Mouse (Mus musculus) CH12.LX (cell line): ENCODE data around the gene Ndufb3. TPM values are rescaled to one million over a fixed set of nuclear protein-coding genes. Genes with fewer than 3 reads are reported as not detected.

Experiments
- DNase-seq: peaks from one replicate; pipeline ENCODE4 v3.0.0-alpha.2; 2013; ENCODE audit errors: extremely low read depth
- H3K27ac ChIP-seq: 2 replicates; pipeline ENCODE4 v1.5.1; 2012; ENCODE audit warnings: low read depth, mild to moderate bottlenecking, control low read depth, moderate library complexity; ENCODE audit not compliant: insufficient read depth
- H3K27me3 ChIP-seq: replicated peaks from 2 replicates; pipeline ENCODE3; 2012; ENCODE audit warnings: inconsistent platforms
- H3K36me3 ChIP-seq, 2 experiments: replicated peaks in 1 of 2; 2 replicates each; pipeline versions ENCODE3 to v1.6.1; 2012; ENCODE audit warnings: inconsistent platforms in 1 of 2, low read length in 1 of 2, mild to moderate bottlenecking in 1 of 2, mixed read lengths in 1 of 2, moderate library complexity in 1 of 2; ENCODE audit not compliant: control insufficient read depth in 1 of 2, insufficient read depth in 1 of 2
- H3K4me1 ChIP-seq, 2 experiments: 2 replicates each; pipeline ENCODE4 v1.6.1; 2012; ENCODE audit warnings: inconsistent platforms in 1 of 2, moderate library complexity in 1 of 2; ENCODE audit not compliant: insufficient read depth in 2 of 2, control insufficient read depth in 1 of 2
- H3K4me2 ChIP-seq: 2 replicates; pipeline ENCODE4 v1.6.1; 2012; ENCODE audit warnings: low read depth, mild to moderate bottlenecking, control low read depth; ENCODE audit not compliant: poor library complexity, insufficient read depth, severe bottlenecking
- H3K4me3 ChIP-seq, 3 experiments: fragments of 150-350 bp in 1 of 3; sonication (generic) in 1 of 3; replicated peaks in 1 of 3; 2 replicates each; pipeline versions ENCODE3 to v1.5.1; 2011 to 2012; ENCODE audit warnings: low read depth in 2 of 3, low read length in 2 of 3, mild to moderate bottlenecking in 2 of 3, moderate library complexity in 2 of 3, control low read depth in 1 of 3, improper control_type of control experiment in 1 of 3, inconsistent platforms in 1 of 3, mixed read lengths in 1 of 3; ENCODE audit not compliant: poor library complexity in 1 of 3
- H3K79me2 ChIP-seq: replicated peaks from 2 replicates; pipeline ENCODE4 v1.6.1; 2012; ENCODE audit warnings: mild to moderate bottlenecking, moderate library complexity; ENCODE audit not compliant: control insufficient read depth, poor library complexity, insufficient read depth, severe bottlenecking; ENCODE audit errors: extremely low read depth
- H3K9ac ChIP-seq: 2 replicates; pipeline ENCODE4 v1.6.1; 2012; ENCODE audit warnings: low read depth, mild to moderate bottlenecking, control low read depth, moderate library complexity; ENCODE audit not compliant: insufficient read depth
- H3K9me3 ChIP-seq: replicated peaks from 2 replicates; pipeline ENCODE3; 2012; ENCODE audit warnings: low read length, inconsistent platforms, mixed read lengths
- BHLHE40 ChIP-seq: IDR thresholded peaks from 2 replicates; pipeline ENCODE4 v1.6.1; 2011; ENCODE audit warnings: mild to moderate bottlenecking, low read depth, low read length, improper control_type of control experiment
- CTCF ChIP-seq, 2 experiments: IDR thresholded peaks in 1 of 2; conservative IDR thresholded peaks in 1 of 2; 2 replicates each; pipeline ENCODE4 v1.5.1; 2011 to 2012; ENCODE audit warnings: low read depth in 2 of 2, low read length in 2 of 2, improper control_type of control experiment in 1 of 2, inconsistent platforms in 1 of 2, mild to moderate bottlenecking in 1 of 2, moderate library complexity in 1 of 2
- E2F4 ChIP-seq: IDR thresholded peaks from 2 replicates; pipeline ENCODE4 v1.6.1; 2011; ENCODE audit warnings: low read depth, low read length, improper control_type of control experiment; ENCODE audit not compliant: insufficient replicate concordance
- ELF1 ChIP-seq: IDR thresholded peaks from 2 replicates; pipeline ENCODE4 v1.6.1; 2014; ENCODE audit warnings: low read depth, mild to moderate bottlenecking, inconsistent platforms, low read length, improper control_type of control experiment
- EP300 ChIP-seq: IDR thresholded peaks from 2 replicates; pipeline ENCODE4 v1.6.1; 2011; ENCODE audit warnings: low read length, improper control_type of control experiment
- ETS1 ChIP-seq: conservative IDR thresholded peaks from 2 replicates; pipeline ENCODE4 v1.6.1; 2012; ENCODE audit warnings: low read depth, mild to moderate bottlenecking, inconsistent platforms, low read length, improper control_type of control experiment, moderate library complexity
- JUND ChIP-seq: conservative IDR thresholded peaks from 2 replicates; pipeline ENCODE4 v1.6.1; 2011; ENCODE audit warnings: low read depth, low read length, improper control_type of control experiment
- MAFK ChIP-seq: IDR thresholded peaks from 2 replicates; pipeline ENCODE4 v1.6.1; 2011; ENCODE audit warnings: low read length, improper control_type of control experiment; ENCODE audit not compliant: insufficient replicate concordance
- MAX ChIP-seq: IDR thresholded peaks from 2 replicates; pipeline ENCODE4 v1.6.1; 2011; ENCODE audit warnings: low read length, improper control_type of control experiment
- MAZ ChIP-seq: IDR thresholded peaks from 2 replicates; pipeline ENCODE4 v1.6.1; 2012; ENCODE audit warnings: low read depth, mild to moderate bottlenecking, inconsistent platforms, low read length, improper control_type of control experiment, moderate library complexity
- NELFE ChIP-seq: IDR thresholded peaks from 2 replicates; pipeline ENCODE4 v1.6.1; 2011; ENCODE audit warnings: low read depth, low read length, improper control_type of control experiment
- NRF1 ChIP-seq: IDR thresholded peaks from 2 replicates; pipeline ENCODE4 v1.6.1; 2014; ENCODE audit warnings: low read depth, mild to moderate bottlenecking, inconsistent platforms, low read length, improper control_type of control experiment, moderate library complexity
- POLR2A ChIP-seq: IDR thresholded peaks from 2 replicates; pipeline ENCODE4 v1.6.1; 2011; ENCODE audit warnings: low read depth, mild to moderate bottlenecking, improper control_type of control experiment, low read length
- RAD21 ChIP-seq: IDR thresholded peaks from 2 replicates; pipeline ENCODE4 v1.6.1; 2011; ENCODE audit warnings: low read depth, mild to moderate bottlenecking, low read length, improper control_type of control experiment, moderate library complexity
- RCOR1 ChIP-seq: conservative IDR thresholded peaks from 2 replicates; pipeline ENCODE4 v1.6.1; 2012; ENCODE audit warnings: low read depth, mild to moderate bottlenecking, inconsistent platforms, low read length, improper control_type of control experiment
- SMC3 ChIP-seq: IDR thresholded peaks from 2 replicates; pipeline ENCODE4 v1.6.1; 2011; ENCODE audit warnings: low read depth, low read length, improper control_type of control experiment
- USF2 ChIP-seq: conservative IDR thresholded peaks from 2 replicates; pipeline ENCODE4 v1.6.1; 2011; ENCODE audit warnings: low read depth, low read length, improper control_type of control experiment
- ZKSCAN1 ChIP-seq: IDR thresholded peaks from 2 replicates; pipeline ENCODE4 v1.6.1; 2012; ENCODE audit warnings: low read depth, inconsistent platforms, low read length, improper control_type of control experiment, borderline replicate concordance
- ZNF384 ChIP-seq: IDR thresholded peaks from 2 replicates; pipeline ENCODE4 v1.6.1; 2012; ENCODE audit warnings: low read depth, low read length, improper control_type of control experiment, inconsistent platforms
- dilution Hi-C: fragments of 300-500 bp; cut with MboI; formaldehyde crosslinking; loops from 2 replicates; pipeline ENCODE4 v1.14.3; 2020; ENCODE audit warnings: low sequenced_read_pairs; ENCODE audit not compliant: extremely low pct_unique_long_range_greater_than_20kb, extremely low pct_ligation_motif_present
- in situ Hi-C: fragments of 300-500 bp; cut with MboI; formaldehyde crosslinking; loops from 3 replicates; pipeline ENCODE4 v1.14.3; 2019; ENCODE audit warnings: low sequenced_read_pairs, low pct_ligation_motif_present, low pct_unique_long_range_greater_than_20kb, mixed read lengths
- polyA plus RNA-seq: library from polyadenylated mRNA; unstranded; fragments of >175 nt; gene quantifications from 2 replicates; pipeline ENCODE4 v1.2.1, GENCODE M21; 2012; ENCODE audit warnings: low read depth; ENCODE audit not compliant: insufficient read length
- total RNA-seq, 2 experiments: library from RNA; depleted of rRNA; stranded (reverse); fragments of 300-350 nt in 1 of 2; fragments of >200 nt in 1 of 2; gene quantifications; 2 replicates each; pipeline ENCODE4 v1.2.3; 2012 to 2014

Gene Ndufb3
- total and polyA plus RNA-seq, 3 experiments, result 62.9 to 184 (median 139) TPM

- Histone ChIP-seq H3K27ac (no peak overlapping the region), H3K27me3 (no peaks in the 10 kb centered on the region), H3K9ac (no peak overlapping the region), H3K79me2 (no peaks in the 10 kb centered on the region), H3K4me3 (no peak overlapping the region), H3K36me3 (no peaks in the 10 kb centered on the region)
- DNase-seq, result no peak
- dilution Hi-C loops, result no loop called here
- in situ Hi-C loops, result no loop called here
- TF ChIP-seq RCOR1 (no peak), BHLHE40 (peak; percentile 72), ZNF384 (no peak), E2F4 (no peak), EP300 (0 out of 2 replicates have a peak, but pooled peaks have one; percentile 15), MAFK (0 out of 2 replicates have a peak, but pooled peaks have one; percentile 24), MAX (peak; percentile 43; the same call in 1 of the 2 replicates)
- TF ChIP-seq, all 38 proteins: peak for 4
- peaks cover 4% of the 10 kb centered on the region for H3K9me3 ChIP-seq
- no peak overlapping the region for H3K4me2 ChIP-seq
- H3K4me1 ChIP-seq, result peaks cover 0 to 8% of the 10 kb centered on the region in 2 experiments; a peak in 2 of 4 replicates
These were observed 28.2 kb downstream of the Ndufb3 start for GRCm38 (mm10) chr1:58614424-58614823.

DNA sequence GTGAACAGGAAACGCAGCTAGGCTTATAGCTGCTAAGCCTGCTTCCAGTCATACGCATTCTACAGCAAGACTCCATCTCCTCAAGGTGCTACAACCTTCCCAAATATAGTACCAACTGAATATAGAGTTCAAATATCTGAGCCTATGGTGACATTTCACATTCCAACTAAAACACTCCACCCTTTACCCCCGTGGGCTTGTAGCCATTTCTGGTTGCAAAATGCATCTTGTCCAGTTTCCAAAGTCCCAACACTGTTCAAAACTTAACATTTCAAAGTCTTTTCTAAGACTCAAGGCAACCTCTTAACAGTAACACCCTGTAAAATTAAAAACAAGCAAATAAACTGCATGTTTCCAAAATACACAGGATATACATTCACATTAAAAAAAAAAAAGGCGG is 29.0 kb downstream of the Ndufb3 start:
- no peaks in the 10 kb centered on the region for H3K36me3 ChIP-seq
- H3K4me1 ChIP-seq, result peaks cover 0 to 8% of the 10 kb centered on the region in 2 experiments; a peak in 2 of 4 replicates
- no peaks in the 10 kb centered on the region for H3K27me3 ChIP-seq
- no peak for DNase-seq
- H3K79me2 ChIP-seq, result no peaks in the 10 kb centered on the region
- dilution Hi-C loops (no loop called here), in situ Hi-C loops (no loop called here)
- H3K9me3 ChIP-seq, result peaks cover 4% of the 10 kb centered on the region
- H3K9ac ChIP-seq, result no peak overlapping the region
- H3K27ac ChIP-seq, result no peak overlapping the region
- no peak for TF ChIP-seq E2F4
- no peak for TF ChIP-seq ELF1
- no peak for TF ChIP-seq MAZ
- TF ChIP-seq NRF1, result no peak
- TF ChIP-seq ZKSCAN1, result no peak
- no peak for TF ChIP-seq SMC3
- no peak for TF ChIP-seq USF2
- TF ChIP-seq POLR2A, result no peak
- TF ChIP-seq NELFE, result no peak
- TF ChIP-seq RCOR1, result no peak
- TF ChIP-seq JUND, result no peak
- no peak for TF ChIP-seq RAD21
- no peak for TF ChIP-seq MAFK
- TF ChIP-seq ETS1, result no peak
- TF ChIP-seq CTCF (conservative IDR thresholded peaks at IDR 0.05 in 1 of 2, IDR thresholded peaks at IDR 0.05 in 1 of 2; ENCODE audit: low read depth in 2 of 2, low read length in 2 of 2), result no peak
- no peak overlapping the region for H3K4me3 ChIP-seq
- H3K4me2 ChIP-seq, result no peak overlapping the region
